Mouse (Mus musculus) liver, embryonic 11.5 days (tissue): ENCODE results near the gene Fgf2. TPM values are rescaled to one million over a fixed set of nuclear protein-coding genes. Genes with fewer than 3 reads are reported as not detected.

Experiments
- ATAC-seq: fragments of 200-750 bp; cut with Nextera tagmentation; replicated peaks from 2 replicates; pipeline ENCODE4 v1.8.0; 2017; ENCODE audit warnings: moderate number of reproducible peaks, mild to moderate bottlenecking, moderate TSS enrichment, moderate library complexity; ENCODE audit not compliant: low FRiP score
- DNase-seq: peaks from one replicate; pipeline ENCODE4 v3.0.0-alpha.2; 2017; ENCODE audit warnings: low spot score
- H3K27ac ChIP-seq: fragments of 300-500 bp; sonication (generic); 2 replicates; pipeline ENCODE4 v1.5.1; 2014; ENCODE audit warnings: mild to moderate bottlenecking, low read depth, low read length, control low read depth
- H3K27me3 ChIP-seq: fragments of 300-500 bp; sonication (generic); replicated peaks from 2 replicates; pipeline ENCODE4 v1.6.1; 2014; ENCODE audit warnings: low read length, mixed read lengths; ENCODE audit not compliant: control insufficient read depth, insufficient read depth
- H3K36me3 ChIP-seq: fragments of 300-500 bp; sonication (generic); 2 replicates; pipeline ENCODE4 v1.6.1; 2014; ENCODE audit warnings: mild to moderate bottlenecking, low read length, moderate library complexity, mixed read lengths; ENCODE audit not compliant: control insufficient read depth, insufficient read depth
- H3K4me1 ChIP-seq: fragments of 300-500 bp; sonication (generic); replicated peaks from 2 replicates; pipeline ENCODE4 v1.6.1; 2014; ENCODE audit warnings: low read length, mixed read lengths; ENCODE audit not compliant: control insufficient read depth, insufficient read depth
- H3K4me2 ChIP-seq: fragments of 300-500 bp; sonication (generic); 2 replicates; pipeline ENCODE4 v1.6.1; 2014; ENCODE audit warnings: mild to moderate bottlenecking, control low read depth, moderate library complexity
- H3K4me3 ChIP-seq: fragments of 300-500 bp; sonication (generic); 2 replicates; pipeline ENCODE4 v1.5.1; 2014; ENCODE audit warnings: low read depth, low read length, control low read depth
- H3K9ac ChIP-seq: fragments of 300-500 bp; sonication (generic); 2 replicates; pipeline ENCODE4 v1.6.1; 2014; ENCODE audit warnings: low read depth, low read length, control low read depth
- H3K9me3 ChIP-seq: fragments of 300-500 bp; sonication (generic); 2 replicates; pipeline ENCODE4 v1.6.1; 2016; ENCODE audit warnings: low read length, inconsistent platforms, mixed read lengths; ENCODE audit not compliant: control insufficient read depth
- WGBS: fragments of 180-500 bp; shearing (Covaris S2); extraction: QIAGEN DNeasy Blood & Tissue Kit; methylation state at CpG from one replicate; pipeline ENCODE4 v1.1.7; 2014; 5-methylcytosine and 5-hydroxymethylcytosine counted together
- polyA plus RNA-seq: library from polyadenylated mRNA; unstranded; fragments of >200 nt; fragmentation: Nextera tagmentation; extraction: Ambion mirVana; gene quantifications from 2 replicates; pipeline ENCODE4 v1.2.1, GENCODE M21; 2014

Fgf2 gene
- polyA plus RNA-seq, 1 experiment from 2014 or later, result 0.26 TPM

GRCm38 (mm10) chr3:37347671-37348070 lies 475 bp upstream of the Fgf2 start:
- peaks cover 9% of the 10 kb centered on the region for H3K4me1 ChIP-seq
- H3K36me3 ChIP-seq, result no peaks in the 10 kb centered on the region
- H3K27ac ChIP-seq, result no peak overlapping the region
- peaks cover 46% of the 10 kb centered on the region for H3K27me3 ChIP-seq
- no peaks in the 10 kb centered on the region for H3K9me3 ChIP-seq
- DNase-seq (no peak), ATAC-seq (no peak)
- WGBS, result 30% methylated on average over 9 of the region's 9 CpGs
- H3K4me3 ChIP-seq, result no peak overlapping the region; the same call in 1 of the 2 replicates
- H3K9ac ChIP-seq, result no peak overlapping the region
- peak overlapping the region; percentile 99 for H3K4me2 ChIP-seq

GRCm38 (mm10) chr3:37349166-37349548 lies 1.0 kb downstream of the Fgf2 start:
- 11% methylated on average over 8 of the region's 8 CpGs for WGBS

DNA sequence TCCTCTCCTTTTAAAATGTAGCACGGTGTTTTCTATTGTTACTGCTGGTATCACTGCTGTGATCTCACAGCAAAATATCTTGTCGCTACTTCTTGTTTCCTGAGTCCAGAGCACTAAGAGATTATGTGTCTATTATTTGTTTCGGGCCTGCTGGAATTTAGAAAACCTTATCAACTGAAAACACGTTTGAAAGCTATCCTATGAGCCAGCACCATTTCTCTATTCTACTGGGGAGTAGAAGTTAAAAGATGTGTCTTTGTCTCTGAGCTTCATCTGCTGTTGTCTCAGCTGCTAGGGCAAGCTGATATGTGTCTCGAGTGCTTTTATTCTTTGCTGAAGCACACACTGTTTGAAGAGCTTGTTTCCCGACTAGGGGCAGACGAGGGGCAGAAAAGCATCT lies 2.2 kb downstream of the Fgf2 start:
- H3K4me2 ChIP-seq, result peak overlapping the region; percentile 1; the same call in 1 of the 2 replicates
- no peak overlapping the region for H3K4me3 ChIP-seq
- H3K9ac ChIP-seq, result no peak overlapping the region
- no peak for DNase-seq
- peaks cover 9% of the 10 kb centered on the region for H3K4me1 ChIP-seq
- H3K9me3 ChIP-seq, result no peaks in the 10 kb centered on the region
- no peaks in the 10 kb centered on the region for H3K36me3 ChIP-seq
- peaks cover 39% of the 10 kb centered on the region for H3K27me3 ChIP-seq
- peak; percentile 78 for ATAC-seq
- WGBS, result 26% methylated on average over 7 of the region's 7 CpGs
- no peak overlapping the region for H3K27ac ChIP-seq

More at GRCm38 (mm10) chr3:37349166-37349548, 1.0 kb downstream of the Fgf2 start:
- Histone ChIP-seq H3K27ac (no peak overlapping the region), H3K36me3 (no peaks in the 10 kb centered on the region), H3K4me3 (peak overlapping the region; percentile 66), H3K4me1 (peaks cover 9% of the 10 kb centered on the region), H3K9me3 (no peaks in the 10 kb centered on the region), H3K9ac (peak overlapping the region; percentile 53; the same call in 1 of the 2 replicates), H3K4me2 (peak overlapping the region; percentile 99), H3K27me3 (peaks cover 41% of the 10 kb centered on the region)
- ATAC-seq (no peak), DNase-seq (no peak)

DNA sequence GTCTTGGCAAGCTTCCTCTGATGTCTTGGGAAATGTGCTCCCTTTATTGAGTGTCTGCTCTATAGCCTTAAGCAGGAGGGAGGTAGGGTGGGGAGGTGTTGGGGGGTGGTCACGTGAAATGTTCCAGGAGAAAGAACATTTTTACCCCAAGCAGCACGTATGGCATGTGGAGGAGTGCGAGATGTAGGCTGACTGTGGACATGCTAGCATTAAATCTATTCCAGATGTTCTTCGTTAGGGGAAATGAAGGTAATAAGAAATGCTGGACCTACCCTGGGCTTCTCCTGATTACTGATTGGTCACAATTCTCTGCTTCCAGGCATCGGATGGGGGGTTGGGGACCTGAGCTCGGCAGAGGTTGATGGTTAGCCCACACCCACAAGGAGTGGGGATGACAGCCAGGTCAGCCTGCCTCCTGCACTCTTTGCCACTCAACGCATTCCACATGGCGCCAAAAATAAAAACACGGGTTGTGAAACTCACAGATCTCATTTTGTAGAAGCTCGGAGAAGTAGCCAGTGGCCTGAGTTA lies 5.9 kb downstream of the Fgf2 start:
- no peaks in the 10 kb centered on the region for H3K36me3 ChIP-seq
- 78% methylated on average over 10 of the region's 10 CpGs for WGBS
- peaks cover 9% of the 10 kb centered on the region for H3K27me3 ChIP-seq
- no peak overlapping the region for H3K27ac ChIP-seq
- DNase-seq (no peak), ATAC-seq (no peak)
- H3K9ac ChIP-seq, result no peak overlapping the region
- peaks cover 9% of the 10 kb centered on the region for H3K4me1 ChIP-seq
- no peaks in the 10 kb centered on the region for H3K9me3 ChIP-seq
- H3K4me3 ChIP-seq, result no peak overlapping the region
- H3K4me2 ChIP-seq, result no peak overlapping the region

- Histone ChIP-seq H3K9me3 (no peaks in the 10 kb centered on the region), H3K27me3 (peaks cover 1% of the 10 kb centered on the region), H3K27ac (no peak overlapping the region), H3K4me1 (peaks cover 4% of the 10 kb centered on the region; the same call in 1 of the 2 replicates), H3K36me3 (no peaks in the 10 kb centered on the region), H3K4me3 (no peak overlapping the region), H3K4me2 (no peak overlapping the region), H3K9ac (no peak overlapping the region)
- DNase-seq (no peak), ATAC-seq (no peak)
- WGBS, result 86% methylated on average over 1 of the region's 1 CpGs
Measured at GRCm38 (mm10) chr3:37354737-37355136, 6.6 kb downstream of the Fgf2 start.

DNA sequence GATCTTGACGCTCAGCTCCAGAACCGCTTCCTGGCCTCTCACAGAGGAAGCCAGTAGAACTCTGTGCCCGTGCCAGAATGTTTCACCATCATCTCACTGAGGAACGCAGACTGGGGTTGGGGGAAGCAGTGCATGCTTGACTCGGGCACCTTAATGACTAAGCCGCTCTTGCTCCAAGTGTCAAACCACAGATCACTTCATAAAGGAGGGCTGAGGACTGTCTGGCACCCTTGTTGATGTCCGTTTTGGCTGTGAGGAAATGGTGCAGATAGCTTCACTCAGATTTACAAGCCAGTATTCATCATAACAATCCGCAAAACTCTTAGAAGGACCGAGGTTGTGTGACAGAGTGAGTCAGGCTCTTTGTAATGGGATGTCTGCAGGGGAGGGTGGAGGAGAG lies 12.6 kb downstream of the Fgf2 start:
- no peak overlapping the region for H3K27ac ChIP-seq
- DNase-seq, result no peak
- H3K4me2 ChIP-seq, result no peak overlapping the region
- H3K4me1 ChIP-seq, result no peaks in the 10 kb centered on the region
- no peak overlapping the region for H3K9ac ChIP-seq
- ATAC-seq, result no peak
- no peaks in the 10 kb centered on the region for H3K36me3 ChIP-seq
- H3K4me3 ChIP-seq, result no peak overlapping the region
- WGBS, result 65% methylated on average over 9 of the region's 9 CpGs
- H3K27me3 ChIP-seq, result no peaks in the 10 kb centered on the region
- no peaks in the 10 kb centered on the region for H3K9me3 ChIP-seq

DNA sequence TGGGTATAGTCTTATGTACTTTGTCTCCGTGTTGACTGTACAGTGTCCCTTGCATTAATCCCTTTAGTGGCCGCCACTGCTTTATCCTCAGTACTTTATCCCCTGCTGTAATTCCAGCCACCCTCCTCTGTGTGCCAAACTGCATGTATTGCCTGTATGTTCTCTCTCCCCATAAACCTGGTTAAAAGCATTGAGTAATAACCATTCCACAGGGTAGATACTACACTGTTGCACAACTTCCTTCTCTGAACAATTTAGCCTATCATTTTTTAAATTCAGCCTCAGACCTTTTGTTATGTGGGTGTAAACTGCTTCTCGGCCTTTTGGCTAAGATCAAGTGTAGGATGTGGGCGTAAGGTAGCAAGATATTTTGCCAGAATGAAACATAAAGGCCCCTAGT lies 17.0 kb downstream of the Fgf2 start:
- no peak for DNase-seq
- H3K4me3 ChIP-seq, result no peak overlapping the region
- H3K9me3 ChIP-seq, result no peaks in the 10 kb centered on the region
- ATAC-seq, result no peak
- no peaks in the 10 kb centered on the region for H3K36me3 ChIP-seq
- no peaks in the 10 kb centered on the region for H3K4me1 ChIP-seq
- H3K27me3 ChIP-seq, result no peaks in the 10 kb centered on the region
- no peak overlapping the region for H3K4me2 ChIP-seq
- 77% methylated on average over 4 of the region's 4 CpGs for WGBS
- H3K9ac ChIP-seq, result no peak overlapping the region
- H3K27ac ChIP-seq, result no peak overlapping the region

DNA sequence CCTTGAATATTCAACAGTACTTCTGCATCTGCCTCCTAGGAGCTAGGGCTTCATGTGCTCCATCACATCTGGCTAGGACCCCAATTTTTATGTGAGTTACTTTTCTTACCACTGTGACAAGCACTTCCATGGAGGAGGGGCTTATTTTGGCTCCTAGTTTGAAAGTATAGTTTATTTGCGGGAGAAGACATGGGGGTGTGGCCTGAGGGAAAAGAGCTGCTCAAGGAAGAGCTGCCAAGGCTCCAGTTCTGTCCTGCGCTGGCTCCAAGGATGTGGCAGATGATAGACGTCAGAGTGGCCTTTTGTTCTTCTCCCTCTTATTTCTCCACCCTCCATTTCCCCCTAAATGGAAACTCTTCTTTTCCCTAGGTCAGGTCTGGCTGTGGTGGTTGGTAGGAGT lies 17.8 kb downstream of the Fgf2 start:
- H3K4me1 ChIP-seq, result no peaks in the 10 kb centered on the region
- WGBS, result 52% methylated on average over 3 of the region's 3 CpGs
- H3K9me3 ChIP-seq, result no peaks in the 10 kb centered on the region
- no peak overlapping the region for H3K9ac ChIP-seq
- H3K4me2 ChIP-seq, result no peak overlapping the region
- no peak overlapping the region for H3K27ac ChIP-seq
- no peaks in the 10 kb centered on the region for H3K27me3 ChIP-seq
- no peak for DNase-seq
- no peak for ATAC-seq
- H3K36me3 ChIP-seq, result no peaks in the 10 kb centered on the region
- H3K4me3 ChIP-seq, result no peak overlapping the region

DNA sequence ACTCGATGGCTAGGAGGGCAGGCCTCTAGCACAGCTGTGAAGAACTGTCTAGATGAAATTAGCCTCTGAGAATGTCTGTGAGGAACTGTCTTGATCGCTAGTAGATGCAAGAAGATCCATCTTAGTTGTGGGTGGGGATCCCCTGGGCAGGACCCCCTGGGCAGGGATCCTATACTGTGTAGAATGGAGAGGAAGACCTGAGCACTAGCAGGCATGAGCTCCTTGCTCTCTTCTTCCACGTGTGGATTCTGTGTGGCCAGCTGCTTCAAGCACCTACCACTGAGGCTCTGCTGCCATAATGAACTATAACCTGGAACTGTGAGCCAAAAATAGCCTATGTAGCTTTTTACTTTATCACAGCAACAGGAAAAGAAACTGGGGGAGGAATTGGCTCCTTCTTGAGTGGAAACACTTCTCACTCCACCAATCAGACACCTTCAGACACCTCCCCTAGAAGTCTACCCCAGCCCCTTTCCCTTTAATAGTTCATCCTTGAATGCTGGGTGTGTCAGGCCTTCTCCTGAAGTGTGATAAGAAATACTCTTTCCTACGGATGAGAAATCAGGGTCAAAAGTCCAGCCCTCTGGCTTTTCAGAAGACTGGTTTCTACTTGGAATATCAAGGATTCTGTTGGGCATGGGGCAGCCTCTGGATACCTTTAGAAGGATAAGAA lies 18.4 kb downstream of the Fgf2 start:
- WGBS, result 51% methylated on average over 4 of the region's 4 CpGs
- Histone ChIP-seq H3K4me3 (no peak overlapping the region), H3K27me3 (no peaks in the 10 kb centered on the region), H3K4me1 (no peaks in the 10 kb centered on the region), H3K9me3 (no peaks in the 10 kb centered on the region), H3K9ac (no peak overlapping the region), H3K4me2 (no peak overlapping the region), H3K36me3 (no peaks in the 10 kb centered on the region), H3K27ac (no peak overlapping the region)
- DNase-seq, result no peak
- no peak for ATAC-seq
